Mouse (Mus musculus) C2C12 (cell line): Measurements from ENCODE around the gene Zc3h7b.

Experiments
- CTCF ChIP-seq: IDR thresholded peaks from one replicate; pipeline ENCODE4 v1.5.1; 2011; ENCODE audit not compliant: control insufficient read depth, insufficient read depth, insufficient read length
- MAX ChIP-seq: IDR thresholded peaks from one replicate; pipeline ENCODE4 v1.6.1; 2011; ENCODE audit warnings: mild to moderate bottlenecking, control low read depth
- MYOG ChIP-seq: IDR thresholded peaks from one replicate; pipeline ENCODE4 v1.6.1; 2011; ENCODE audit not compliant: control insufficient read depth, insufficient read length; ENCODE audit errors: extremely low read depth
- USF1 ChIP-seq: IDR thresholded peaks from one replicate; pipeline ENCODE4 v1.6.1; 2011; ENCODE audit warnings: low read depth, mild to moderate bottlenecking, control low read depth, moderate library complexity

GRCm38 (mm10) chr15:81761959-81762358 is 17.1 kb downstream of the Zc3h7b start:
- TF ChIP-seq CTCF, result no peak
- TF ChIP-seq USF1, result no peak
- no peak for TF ChIP-seq MAX
- no peak for TF ChIP-seq MYOG
